27 mouse cellular contexts compared by ENCODE assay signal in genomic region chr12:52328488-52328887, GRCm38 (mm10).
A peak's percentile ranks its signal among the peaks of the same experiment; 100 is the strongest.
DNase-seq lines count a peak whose midpoint lies in the region; ATAC-seq and TF ChIP-seq lines count a peak whose summit lies in the region.
"Had no signal": no experiment of that assay in that cellular context is flagged by ENCODE, and none has a peak within 500 bp of the region (broad histone marks: within the 10 kb centered on the region; RNA-seq: fewer than 3 reads in every experiment).

No protein-coding gene starts in this region.

- no peak overlapping the region for H3K4me3 ChIP-seq in lung, postnatal 0 days (ENCODE audit: low read depth, low read length)
- no peak overlapping the region for H3K4me3 ChIP-seq in CH12.LX (replicated peaks in 1 of 3; ENCODE audit: low read depth in 2 of 3, low read length in 2 of 3, poor library complexity in 1 of 3)
- H3K4me3 ChIP-seq: forebrain, embryonic 10.5 days; forebrain, embryonic 13.5 days; heart, embryonic 12.5 days; heart, embryonic 15.5 days had no signal

- TF ChIP-seq RAD21 in CH12.LX (IDR thresholded peaks at IDR 0.05; ENCODE audit: low read depth, low read length), result no peak

- 74% methylated on average over 4 of the region's 4 CpGs for WGBS in lung, postnatal 0 days

- peak; percentile 35 for DNase-seq in adrenal gland, postnatal 14 days
- no peak for DNase-seq in adrenal gland, postnatal 4 days (ENCODE audit: low spot score in 2 of 2)
- DNase-seq in lung, postnatal 0 days (ENCODE audit: low spot score), result peak; percentile 10
- no peak for DNase-seq in lung, adult 18-20 months
- peak; percentile 8 for DNase-seq in CH12.LX (ENCODE audit: extremely low read depth)
- DNase-seq in adrenal gland, postnatal 36 days, result peak; percentile 21 to 42
- no peak for DNase-seq in heart, postnatal 25 days (ENCODE audit: low spot score)
- DNase-seq: cerebellum, adult 11-12 months; cerebellum, adult 8-10 months; cerebellum, postnatal 10 days; cerebellum, postnatal 36 days; gastrocnemius, postnatal 10 days; gastrocnemius, postnatal 36 days; heart, postnatal 10 days; heart, postnatal 4 days; kidney, adult 18-20 months had no signal

- in situ Hi-C loops in CH12.LX (cut with MboI; ENCODE audit: low pct_ligation_motif_present, low pct_unique_long_range_greater_than_20kb, low sequenced_read_pairs), result no loop called here

- no peak for TF ChIP-seq CTCF in lung, postnatal 0 days (IDR thresholded peaks at IDR 0.05)
- no peak for TF ChIP-seq CTCF in CH12.LX (conservative IDR thresholded peaks at IDR 0.05 in 1 of 2, IDR thresholded peaks at IDR 0.05 in 1 of 2; ENCODE audit: low read depth in 2 of 2, low read length in 2 of 2)

- TF ChIP-seq EP300 in lung, postnatal 0 days (IDR thresholded peaks at IDR 0.05), result peak; percentile 79
- TF ChIP-seq EP300 in CH12.LX (IDR thresholded peaks at IDR 0.05; ENCODE audit: low read length), result no peak

- no peak overlapping the region for H3K27ac ChIP-seq in lung, postnatal 0 days (ENCODE audit: low read length)
- no peak overlapping the region for H3K27ac ChIP-seq in CH12.LX (ENCODE audit: insufficient read depth, low read depth)
- H3K27ac ChIP-seq: forebrain, embryonic 10.5 days; forebrain, embryonic 13.5 days; heart, embryonic 15.5 days; hindbrain, embryonic 14.5 days; hindbrain, postnatal 0 days had no signal

- ATAC-seq in lung, postnatal 0 days, result peak; percentile 69
- ATAC-seq: activated CD4-positive, CD25-positive, alpha-beta regulatory T cell, adult 4 months; CD4-positive, CD25-positive, alpha-beta regulatory T cell, adult 4 months; forebrain, embryonic 13.5 days; forebrain, embryonic 16.5 days; hindbrain, postnatal 0 days; inflammation-experienced regulatory T-cells, adult 6 months; intestine, embryonic 16.5 days had no signal

- H3K9me3 ChIP-seq in lung, postnatal 0 days (ENCODE audit: low read length), result no peaks in the 10 kb centered on the region
- H3K9me3 ChIP-seq in CH12.LX (replicated peaks; ENCODE audit: low read length), result no peaks in the 10 kb centered on the region
- H3K9me3 ChIP-seq: forebrain, embryonic 10.5 days; forebrain, embryonic 13.5 days; heart, embryonic 12.5 days; heart, embryonic 15.5 days had no signal

- H3K4me1 ChIP-seq in lung, postnatal 0 days (ENCODE audit: insufficient read depth, low read depth, low read length), result no peaks in the 10 kb centered on the region
- peaks cover 0 to 10% of the 10 kb centered on the region in 2 experiments; a peak in 2 of 4 replicates for H3K4me1 ChIP-seq in CH12.LX (ENCODE audit: control insufficient read depth in 1 of 2, insufficient read depth in 2 of 2)
- H3K4me1 ChIP-seq: forebrain, embryonic 13.5 days; heart, embryonic 12.5 days; heart, embryonic 15.5 days had no signal

- H3K79me2 ChIP-seq in CH12.LX (replicated peaks; ENCODE audit: control insufficient read depth, extremely low read depth, insufficient read depth, poor library complexity, severe bottlenecking), result no peaks in the 10 kb centered on the region

- dilution Hi-C loops in CH12.LX (cut with MboI; ENCODE audit: extremely low pct_ligation_motif_present, extremely low pct_unique_long_range_greater_than_20kb, low sequenced_read_pairs), result no loop called here

- no peak overlapping the region for H3K9ac ChIP-seq in lung, postnatal 0 days (replicated peaks; ENCODE audit: low read depth)
- H3K9ac ChIP-seq in CH12.LX (ENCODE audit: insufficient read depth, low read depth), result no peak overlapping the region
- H3K9ac ChIP-seq: forebrain, embryonic 13.5 days; heart, embryonic 12.5 days; heart, embryonic 15.5 days; hindbrain, embryonic 14.5 days had no signal

- no peaks in the 10 kb centered on the region for H3K27me3 ChIP-seq in lung, postnatal 0 days (replicated peaks; ENCODE audit: insufficient read depth, low read length)
- no peaks in the 10 kb centered on the region for H3K27me3 ChIP-seq in CH12.LX (replicated peaks)
- H3K27me3 ChIP-seq: forebrain, embryonic 13.5 days; heart, embryonic 12.5 days; heart, embryonic 15.5 days had no signal

- H3K4me2 ChIP-seq in lung, postnatal 0 days (replicated peaks; ENCODE audit: low read depth, low read length), result no peak overlapping the region
- H3K4me2 ChIP-seq in CH12.LX (ENCODE audit: insufficient read depth, low read depth, poor library complexity, severe bottlenecking), result no peak overlapping the region
- H3K4me2 ChIP-seq: forebrain, embryonic 13.5 days; heart, embryonic 12.5 days; heart, embryonic 15.5 days; hindbrain, embryonic 14.5 days had no signal

- TF ChIP-seq POLR2A in CH12.LX (IDR thresholded peaks at IDR 0.05; ENCODE audit: low read depth, low read length), result no peak

- no peaks in the 10 kb centered on the region for H3K36me3 ChIP-seq in lung, postnatal 0 days (ENCODE audit: insufficient read depth, low read length)
- H3K36me3 ChIP-seq in CH12.LX (replicated peaks in 1 of 2; ENCODE audit: control insufficient read depth in 1 of 2, insufficient read depth in 1 of 2, low read length in 1 of 2), result no peaks in the 10 kb centered on the region
- H3K36me3 ChIP-seq: forebrain, embryonic 10.5 days; heart, embryonic 12.5 days; heart, embryonic 15.5 days had no signal

- intact Hi-C loops in heart, postnatal 25 days (cut with DNase I), result no loop called here

TF ChIP-seq in CH12.LX, 34 proteins besides CTCF, POLR2A, EP300 and RAD21:
- no peak for TF ChIP-seq USF2 (conservative IDR thresholded peaks at IDR 0.05; ENCODE audit: low read depth, low read length)
- no peak for TF ChIP-seq UBTF (IDR thresholded peaks at IDR 0.05; ENCODE audit: low read depth, low read length)
- no peak for TF ChIP-seq RCOR1 (conservative IDR thresholded peaks at IDR 0.05; ENCODE audit: low read depth, low read length)
- no peak for TF ChIP-seq PAX5 (IDR thresholded peaks at IDR 0.05; ENCODE audit: low read length)
- no peak for TF ChIP-seq MAX (IDR thresholded peaks at IDR 0.05; ENCODE audit: low read length)
- TF ChIP-seq E2F4 (IDR thresholded peaks at IDR 0.05; ENCODE audit: insufficient replicate concordance, low read depth, low read length), result no peak
- TF ChIP-seq MAFK (IDR thresholded peaks at IDR 0.05; ENCODE audit: insufficient replicate concordance, low read length), result no peak
- TF ChIP-seq POLR2AphosphoS2 (IDR thresholded peaks at IDR 0.05; ENCODE audit: low read depth, low read length), result no peak
- no peak for TF ChIP-seq USF1 (IDR thresholded peaks at IDR 0.05; ENCODE audit: low read depth, low read length)
- TF ChIP-seq KAT2A (IDR thresholded peaks at IDR 0.05; ENCODE audit: insufficient replicate concordance, low read length), result no peak
- no peak for TF ChIP-seq ETS1 (conservative IDR thresholded peaks at IDR 0.05; ENCODE audit: low read depth, low read length)
- TF ChIP-seq MAZ (IDR thresholded peaks at IDR 0.05; ENCODE audit: low read depth, low read length), result no peak
- TF ChIP-seq CHD2 (IDR thresholded peaks at IDR 0.05; ENCODE audit: low read length), result no peak
- no peak for TF ChIP-seq SMC3 (IDR thresholded peaks at IDR 0.05; ENCODE audit: low read depth, low read length)

Comparison
In these comparisons a context has a peak if more than half of its experiments do, and no peak if none do; other contexts are left out.
1. DNase-seq: peak in adrenal gland, postnatal 14 days (single experiment), lung, postnatal 0 days (single experiment), CH12.LX (single experiment) and adrenal gland, postnatal 36 days (2 of 2); none in adrenal gland, postnatal 4 days (0 of 2), lung, adult 18-20 months (0 of 2) and heart, postnatal 25 days (single experiment).